Mouse (Mus musculus): ENCODE results near the gene Rasa2.

- TF ChIP-seq ZC3H11A (IDR thresholded peaks at IDR 0.05; ENCODE audit: low read depth, low read length) (no peak), POLR2A (IDR thresholded peaks at IDR 0.05; ENCODE audit: low read depth, low read length) (no peak), CTCF (conservative IDR thresholded peaks at IDR 0.05 in 1 of 2, IDR thresholded peaks at IDR 0.05 in 1 of 2; ENCODE audit: low read depth in 2 of 2, low read length in 2 of 2) (no peak), MAX (IDR thresholded peaks at IDR 0.05; ENCODE audit: low read length) (no peak), HCFC1 (IDR thresholded peaks at IDR 0.05; ENCODE audit: low read depth, low read length) (no peak)
Observed at GRCm38 (mm10) chr9:96676671-96677070, 45.3 kb upstream of the Rasa2 start.
